Mouse (Mus musculus): ENCODE results near the gene Rngtt. TPM values are rescaled to one million over a fixed set of nuclear protein-coding genes. Genes with fewer than 3 reads are reported as not detected.

Gene Rngtt
- polyA plus RNA-seq, 1 experiment from 2014 or later, result 28.3 TPM

DNA sequence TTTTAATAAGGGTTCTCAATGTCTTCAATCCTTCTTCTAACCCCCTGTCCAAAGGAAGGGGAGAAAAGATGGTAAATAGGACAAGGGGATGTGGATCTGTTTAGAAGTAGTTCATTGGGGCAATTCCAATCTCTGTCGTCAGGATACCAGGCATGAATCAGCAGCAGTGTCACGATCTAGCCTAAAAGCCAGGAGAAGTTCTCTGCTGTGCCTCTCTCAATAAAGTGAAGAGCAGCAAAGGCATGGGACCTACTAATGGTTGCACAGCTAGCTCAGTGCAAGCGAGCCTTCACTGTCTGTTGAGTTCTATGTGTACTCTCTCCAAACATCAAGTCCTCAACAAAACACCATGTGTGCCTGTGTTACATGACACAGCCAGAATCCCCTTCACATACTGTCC is 158.0 kb downstream of the Rngtt start:
- Histone ChIP-seq H3K27me3 (ENCODE audit: insufficient read depth, poor library complexity, severe bottlenecking) (no peaks in the 10 kb centered on the region), H3K4me1 (no peaks in the 10 kb centered on the region), H3K9me3 (no peaks in the 10 kb centered on the region), H3K27ac (no peak overlapping the region), H3K36me3 (peaks cover 5% of the 10 kb centered on the region; the same call in 1 of the 2 replicates), H3K4me3 (no peak overlapping the region)
- 89% methylated on average over 3 of the region's 3 CpGs for WGBS
- no peak for DNase-seq (ENCODE audit: low spot score)

DNA sequence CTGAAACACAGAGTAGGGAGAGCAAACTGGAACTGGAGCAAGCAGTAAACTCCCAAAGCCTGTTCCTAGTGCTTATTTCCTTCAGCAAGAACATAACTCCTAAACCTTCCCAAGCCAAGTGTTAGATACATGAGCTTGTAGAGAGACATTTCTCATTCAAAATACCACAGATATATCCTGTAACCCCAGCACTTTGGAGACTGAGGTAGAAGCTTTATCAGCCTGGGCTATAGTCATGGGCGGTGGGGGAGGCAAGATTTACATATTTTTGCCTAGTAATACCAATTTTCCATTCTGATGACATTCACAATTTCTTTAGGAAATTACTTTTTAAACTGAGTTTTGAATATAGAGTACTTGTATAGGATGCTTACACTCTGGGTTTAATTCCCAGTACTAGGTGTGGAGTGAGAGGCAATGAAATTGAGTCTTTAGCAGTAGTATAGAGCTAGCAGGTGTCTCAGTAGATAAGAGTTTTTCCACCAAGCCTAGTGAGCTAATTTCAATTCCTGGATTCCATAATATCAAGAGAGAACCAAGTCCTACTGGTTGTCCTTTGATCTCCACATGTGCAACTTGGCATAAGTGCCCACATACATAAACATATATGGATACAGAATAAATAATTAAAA is 160.7 kb downstream of the Rngtt start:
- Histone ChIP-seq H3K4me3 (no peak overlapping the region), H3K36me3 (no peaks in the 10 kb centered on the region), H3K4me1 (no peaks in the 10 kb centered on the region), H3K27me3 (ENCODE audit: insufficient read depth, poor library complexity, severe bottlenecking) (no peaks in the 10 kb centered on the region), H3K27ac (no peak overlapping the region), H3K9me3 (no peaks in the 10 kb centered on the region)
- WGBS, result 92% methylated on average over 1 of the region's 1 CpGs
- no peak for DNase-seq (ENCODE audit: low spot score)

- 91% methylated on average over 8 of the region's 8 CpGs for WGBS
These were observed 168.1 kb downstream of the Rngtt start for GRCm38 (mm10) chr4:33478011-33478785.

DNA sequence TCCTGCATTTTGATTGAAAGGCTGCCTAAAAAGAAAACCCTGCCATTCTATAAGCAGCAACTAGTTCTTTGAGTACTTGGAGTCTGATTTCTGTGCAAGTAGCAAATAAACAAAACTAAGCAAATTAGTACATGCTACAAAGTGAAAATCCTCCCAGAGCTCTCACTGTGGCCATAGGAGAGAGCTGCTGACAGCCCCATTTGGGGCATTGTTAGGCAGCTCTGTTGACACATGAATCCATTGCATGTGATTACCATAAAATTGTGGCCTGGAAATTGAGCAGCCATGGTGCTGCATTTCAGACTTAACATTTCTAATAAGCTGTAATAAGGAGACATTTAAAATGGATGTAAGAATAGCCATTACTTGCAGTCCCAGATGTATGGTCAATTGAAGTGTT is 171.6 kb downstream of the Rngtt start:
- H3K9me3 ChIP-seq, result no peaks in the 10 kb centered on the region

More at GRCm38 (mm10) chr4:33478011-33478785, 168.1 kb downstream of the Rngtt start:
- no peaks in the 10 kb centered on the region for H3K27me3 ChIP-seq (ENCODE audit: insufficient read depth, poor library complexity, severe bottlenecking)
- no peak overlapping the region for H3K27ac ChIP-seq
- H3K36me3 ChIP-seq, result peaks cover 6% of the 10 kb centered on the region; the same call in 1 of the 2 replicates
- H3K4me1 ChIP-seq, result no peaks in the 10 kb centered on the region
- H3K4me3 ChIP-seq, result no peak overlapping the region
- no peaks in the 10 kb centered on the region for H3K9me3 ChIP-seq
- no peak for DNase-seq (ENCODE audit: low spot score)

DNA sequence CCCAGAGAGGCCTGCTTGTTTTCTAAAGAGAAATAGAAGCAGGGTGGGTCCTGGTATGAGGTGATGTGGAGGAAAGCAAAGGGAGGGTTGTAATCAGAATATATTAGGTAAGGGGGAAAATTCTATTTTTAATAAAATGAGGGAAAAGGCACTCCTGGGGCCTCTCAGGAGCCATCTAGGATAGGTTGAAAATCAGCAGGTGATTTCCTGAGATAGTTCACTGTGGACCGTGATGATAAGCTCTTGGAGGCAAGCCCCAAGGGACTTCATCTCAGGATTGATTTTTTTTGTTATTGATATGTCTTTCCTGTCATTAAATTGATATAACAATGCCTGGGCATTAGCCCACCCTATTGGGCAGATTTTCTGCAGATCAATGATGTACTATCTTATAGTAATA is 175.9 kb downstream of the Rngtt start:
- Histone ChIP-seq H3K36me3 (no peaks in the 10 kb centered on the region), H3K27me3 (ENCODE audit: insufficient read depth, poor library complexity, severe bottlenecking) (no peaks in the 10 kb centered on the region), H3K4me3 (no peak overlapping the region), H3K9me3 (no peaks in the 10 kb centered on the region), H3K27ac (no peak overlapping the region), H3K4me1 (0 out of 2 replicates have a peak, but pooled peaks cover 3% of the 10 kb centered on the region)
- 80% methylated on average over 1 of the region's 1 CpGs for WGBS
- no peak for DNase-seq (ENCODE audit: low spot score)

More for the DNA sequence above, 171.6 kb downstream of the Rngtt start:
- no peak overlapping the region for H3K4me3 ChIP-seq
- no peak overlapping the region for H3K27ac ChIP-seq
- H3K4me1 ChIP-seq, result no peaks in the 10 kb centered on the region
- H3K27me3 ChIP-seq (ENCODE audit: insufficient read depth, poor library complexity, severe bottlenecking), result no peaks in the 10 kb centered on the region
- no peak for DNase-seq (ENCODE audit: low spot score)
- H3K36me3 ChIP-seq, result peaks cover 6% of the 10 kb centered on the region; the same call in 1 of the 2 replicates

- Histone ChIP-seq H3K27ac (no peak overlapping the region), H3K36me3 (no peaks in the 10 kb centered on the region), H3K4me1 (0 out of 2 replicates have a peak, but pooled peaks cover 4% of the 10 kb centered on the region), H3K27me3 (ENCODE audit: insufficient read depth, poor library complexity, severe bottlenecking) (no peaks in the 10 kb centered on the region; the same call in 1 of the 2 replicates), H3K9me3 (no peaks in the 10 kb centered on the region), H3K4me3 (no peak overlapping the region)
- 66% methylated on average over 1 of the region's 1 CpGs for WGBS
- no peak for DNase-seq (ENCODE audit: low spot score)
These were observed 181.0 kb downstream of the Rngtt start for GRCm38 (mm10) chr4:33491108-33491507.

DNA sequence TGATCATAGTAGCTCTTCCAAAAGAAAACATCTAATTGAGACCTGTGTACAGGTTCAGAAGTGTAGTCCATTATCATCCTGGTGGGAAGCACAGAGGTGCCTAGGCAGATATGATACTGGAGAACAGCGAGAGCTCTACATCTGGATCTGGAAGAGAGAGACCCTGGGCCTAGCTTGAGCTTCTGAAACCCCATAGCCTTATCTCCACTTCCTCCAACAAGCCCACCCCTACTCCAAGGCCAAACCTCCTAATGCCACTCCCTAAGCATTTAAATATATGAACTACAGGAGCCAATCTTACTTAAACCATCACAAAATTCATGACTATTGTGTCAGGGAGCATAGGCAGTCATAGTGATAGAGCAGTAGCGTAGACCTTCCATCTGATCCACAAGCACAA is 184.3 kb downstream of the Rngtt start:
- Histone ChIP-seq H3K4me3 (no peak overlapping the region), H3K27me3 (ENCODE audit: insufficient read depth, poor library complexity, severe bottlenecking) (no peaks in the 10 kb centered on the region; the same call in 1 of the 2 replicates), H3K4me1 (peaks cover 7% of the 10 kb centered on the region; the same call in 1 of the 2 replicates), H3K9me3 (no peaks in the 10 kb centered on the region), H3K27ac (no peak overlapping the region), H3K36me3 (no peaks in the 10 kb centered on the region)
- DNase-seq (ENCODE audit: low spot score), result no peak
- WGBS, result 90% methylated on average over 2 of the region's 2 CpGs

- H3K36me3 ChIP-seq, result peaks cover 7% of the 10 kb centered on the region
- H3K4me3 ChIP-seq, result no peak overlapping the region
- peaks cover 3% of the 10 kb centered on the region; the same call in 1 of the 2 replicates for H3K4me1 ChIP-seq
- no peak for DNase-seq (ENCODE audit: low spot score)
- WGBS, result 70% methylated on average over 2 of the region's 2 CpGs
- no peak overlapping the region for H3K27ac ChIP-seq
- H3K9me3 ChIP-seq, result no peaks in the 10 kb centered on the region
- H3K27me3 ChIP-seq (ENCODE audit: insufficient read depth, poor library complexity, severe bottlenecking), result peaks cover 20% of the 10 kb centered on the region; the same call in 1 of the 2 replicates
These were observed 186.9 kb downstream of the Rngtt start for GRCm38 (mm10) chr4:33496985-33497384.

DNA sequence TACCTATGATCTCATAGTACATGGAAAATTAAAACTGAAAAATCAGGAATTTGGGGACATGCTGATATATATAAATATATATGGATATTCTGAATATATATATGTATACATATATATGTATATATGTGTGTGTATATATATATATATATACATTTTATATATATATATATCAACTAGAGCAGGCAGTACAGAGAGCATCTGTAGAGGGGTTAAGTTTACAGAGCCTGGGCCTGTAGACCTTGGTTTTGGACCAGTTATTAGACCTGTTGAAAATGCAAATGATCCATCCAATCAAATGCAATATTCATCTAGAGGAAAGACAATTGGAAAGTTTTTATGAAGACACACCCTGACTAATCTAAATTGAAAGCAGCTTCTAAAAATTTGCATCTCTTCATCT is 187.5 kb downstream of the Rngtt start:
- Histone ChIP-seq H3K4me1 (peaks cover 3% of the 10 kb centered on the region; the same call in 1 of the 2 replicates), H3K4me3 (no peak overlapping the region), H3K27ac (no peak overlapping the region), H3K27me3 (ENCODE audit: insufficient read depth, poor library complexity, severe bottlenecking) (peaks cover 26% of the 10 kb centered on the region; the same call in 1 of the 2 replicates), H3K36me3 (peaks cover 9% of the 10 kb centered on the region), H3K9me3 (no peaks in the 10 kb centered on the region)
- DNase-seq (ENCODE audit: low spot score), result no peak

DNA sequence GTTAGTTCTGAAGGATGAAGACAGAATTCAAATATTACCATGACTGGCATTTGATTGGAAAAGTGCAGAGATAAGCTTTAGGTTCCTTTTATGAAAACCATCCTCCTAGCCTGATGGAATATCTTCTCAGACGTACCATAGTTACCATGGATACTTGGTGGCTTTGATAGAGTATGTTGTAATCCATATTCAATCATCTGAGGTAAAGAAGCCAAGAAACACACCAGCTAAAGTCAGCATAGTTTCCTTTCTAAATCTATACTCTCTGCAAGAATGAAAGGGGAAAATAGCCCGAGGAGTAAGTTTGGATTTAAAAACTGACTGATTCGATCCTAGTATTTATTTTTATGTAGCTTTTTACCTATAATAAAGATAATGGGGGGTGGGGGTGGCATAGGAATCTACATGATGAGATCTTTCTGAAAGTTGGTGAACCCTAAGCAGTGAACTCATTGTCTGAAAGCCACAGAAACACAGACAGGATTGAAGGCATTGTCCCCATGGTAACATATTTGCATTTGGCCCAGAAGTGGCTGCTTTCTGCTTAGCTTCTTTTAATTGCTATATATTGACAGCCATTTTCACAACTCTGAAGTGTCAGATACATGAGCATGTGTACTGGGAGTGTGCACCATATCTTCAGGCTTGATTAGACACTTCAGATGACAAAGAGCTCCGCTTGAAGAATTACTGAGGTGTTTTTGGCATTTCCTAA is 188.2 kb downstream of the Rngtt start:
- Histone ChIP-seq H3K36me3 (peaks cover 13% of the 10 kb centered on the region), H3K27me3 (ENCODE audit: insufficient read depth, poor library complexity, severe bottlenecking) (peaks cover 30% of the 10 kb centered on the region), H3K4me1 (peaks cover 3% of the 10 kb centered on the region; the same call in 1 of the 2 replicates), H3K9me3 (no peaks in the 10 kb centered on the region), H3K27ac (no peak overlapping the region), H3K4me3 (no peak overlapping the region)
- no peak for DNase-seq (ENCODE audit: low spot score)
- 79% methylated on average over 4 of the region's 4 CpGs for WGBS

DNA sequence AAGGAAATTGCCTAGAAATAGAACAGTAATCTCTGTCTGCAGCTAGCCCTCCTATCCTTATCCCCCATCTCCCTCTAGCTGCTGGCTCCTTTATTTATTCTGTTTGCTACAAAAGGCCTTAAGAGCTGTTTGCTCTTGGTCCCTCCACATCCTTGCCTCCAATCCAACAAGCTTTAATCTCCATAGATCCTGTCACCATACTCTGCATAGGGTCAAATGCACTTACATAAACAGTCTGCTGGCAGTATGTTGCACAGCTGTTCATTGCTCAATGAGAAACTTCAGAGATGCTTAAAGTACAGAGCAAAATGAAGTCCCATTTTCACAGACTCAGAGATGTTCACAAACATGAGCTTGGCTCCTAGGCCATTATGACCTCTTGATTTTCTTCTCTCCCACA is 196.5 kb downstream of the Rngtt start:
- peaks cover 69% of the 10 kb centered on the region for H3K27me3 ChIP-seq (ENCODE audit: insufficient read depth, poor library complexity, severe bottlenecking)
- H3K36me3 ChIP-seq, result peaks cover 16% of the 10 kb centered on the region
- no peak overlapping the region for H3K27ac ChIP-seq
- H3K4me3 ChIP-seq, result no peak overlapping the region
- H3K4me1 ChIP-seq, result peaks cover 8% of the 10 kb centered on the region; the same call in 1 of the 2 replicates
- no peaks in the 10 kb centered on the region for H3K9me3 ChIP-seq
- no peak for DNase-seq (ENCODE audit: low spot score)

DNA sequence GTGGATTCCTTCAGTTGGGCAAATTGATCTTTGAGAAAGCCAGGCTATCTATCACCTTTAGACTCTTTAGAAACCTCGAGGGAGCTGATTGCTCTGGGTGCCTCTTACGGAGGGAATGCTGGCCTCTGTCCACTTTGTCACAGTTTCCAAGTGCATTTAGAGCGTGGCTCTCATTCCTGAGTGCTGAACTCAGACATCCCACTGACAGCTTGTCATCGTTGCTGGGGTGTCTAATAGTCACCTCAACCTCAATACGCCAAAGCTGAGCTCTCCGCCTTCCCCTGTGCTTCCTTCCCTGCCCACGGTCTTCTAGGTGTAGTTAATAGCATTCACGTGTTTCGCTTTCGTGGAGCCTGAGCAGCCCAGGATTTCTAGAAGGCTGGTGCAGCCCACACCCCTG is 200.4 kb downstream of the Rngtt start:
- H3K4me3 ChIP-seq, result peak overlapping the region; percentile 9; the same call in 1 of the 2 replicates
- 50% methylated on average over 10 of the region's 10 CpGs for WGBS
- H3K27me3 ChIP-seq (ENCODE audit: insufficient read depth, poor library complexity, severe bottlenecking), result peaks cover 73% of the 10 kb centered on the region
- H3K9me3 ChIP-seq, result no peaks in the 10 kb centered on the region
- no peak overlapping the region for H3K27ac ChIP-seq
- H3K4me1 ChIP-seq, result peaks cover 12% of the 10 kb centered on the region; the same call in 1 of the 2 replicates
- H3K36me3 ChIP-seq, result 0 out of 2 replicates have a peak, but pooled peaks cover 3% of the 10 kb centered on the region
- peak; percentile 84 for DNase-seq (ENCODE audit: low spot score)

GRCm38 (mm10) chr4:33513421-33513820 is 203.3 kb downstream of the Rngtt start:
- WGBS, result 64% methylated on average over 3 of the region's 3 CpGs
- H3K27me3 ChIP-seq (ENCODE audit: insufficient read depth, poor library complexity, severe bottlenecking), result peaks cover 67% of the 10 kb centered on the region

More at GRCm38 (mm10) chr4:33513421-33513820, 203.3 kb downstream of the Rngtt start:
- H3K36me3 ChIP-seq, result no peaks in the 10 kb centered on the region
- no peak overlapping the region for H3K4me3 ChIP-seq
- H3K9me3 ChIP-seq, result no peaks in the 10 kb centered on the region
- no peak for DNase-seq (ENCODE audit: low spot score)
- no peak overlapping the region for H3K27ac ChIP-seq
- H3K4me1 ChIP-seq, result peaks cover 12% of the 10 kb centered on the region; the same call in 1 of the 2 replicates
